Mouse (Mus musculus) ES-CJ7 (cell line): ENCODE measurements around the gene Gm20807.
"Not testable (repeated sequence)": the region's sequence is repeated elsewhere in the genome, so short reads cannot be mapped to it uniquely, and the experiment has no call there.

Source experiments
- DNase-seq: peaks from one replicate; pipeline ENCODE4 v3.0.0; 2011; ENCODE audit warnings: low read depth, low spot score

The Gm20807 gene

DNA sequence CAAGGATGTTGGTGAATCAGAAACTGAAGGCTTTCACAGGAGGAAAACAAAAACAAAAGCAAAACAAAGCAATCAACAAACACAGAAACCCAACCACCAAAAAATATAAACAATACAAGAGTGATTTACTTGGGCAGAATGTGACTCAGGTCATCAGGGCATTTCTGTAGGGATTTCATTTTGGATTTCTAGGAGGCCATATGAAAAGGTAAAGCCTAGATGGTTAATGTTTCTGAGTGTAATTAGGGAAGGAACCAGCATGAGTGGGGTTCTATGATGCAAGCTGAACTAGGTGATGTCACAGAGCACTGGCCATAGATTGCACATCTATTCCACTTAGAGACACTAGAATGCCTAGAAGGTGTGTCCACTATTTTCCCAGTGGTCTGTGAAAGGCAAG, at the start of gene Gm20807:
Gene Gm20807 (plus strand): TSS at position 301 of the 400 bp plus-strand sequence.
- DNase-seq, result not testable (repeated sequence)
